Mouse (Mus musculus) ES-Bruce4 (cell line): ENCODE measurements around the gene Trabd.

ENCODE experiments used
- EP300 ChIP-seq: IDR thresholded peaks from 2 replicates; pipeline ENCODE4 v1.6.1; 2011; ENCODE audit warnings: low read depth, low read length; ENCODE audit not compliant: insufficient read depth
- POLR2A ChIP-seq: IDR thresholded peaks from one replicate; pipeline ENCODE4 v1.8.1; 2011; ENCODE audit warnings: low read length; ENCODE audit not compliant: insufficient read depth

DNA sequence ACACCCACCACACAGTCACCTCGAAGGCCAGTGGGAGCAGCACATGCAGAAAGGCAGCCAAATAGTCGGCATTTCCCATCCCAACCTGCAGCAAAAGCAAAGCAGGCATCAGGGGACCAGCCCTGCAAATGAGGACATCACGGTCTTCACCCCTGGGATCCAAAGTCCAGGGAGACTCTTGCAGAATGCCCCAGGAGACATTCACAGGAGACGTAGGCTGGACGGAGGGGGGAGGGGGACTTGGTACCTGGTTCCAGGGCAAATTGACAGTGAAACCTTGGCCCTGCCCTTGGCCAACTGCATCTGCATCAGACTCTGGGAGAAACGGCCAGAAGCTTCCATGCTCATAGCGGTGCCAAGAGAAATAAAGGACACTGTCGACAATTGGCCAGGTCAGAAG lies 51.7 kb downstream of the Trabd start:
- TF ChIP-seq POLR2A (no peak), EP300 (no peak)
